Comparison of ENCODE assay signal across 1 mouse cellular context in the genomic region with DNA sequence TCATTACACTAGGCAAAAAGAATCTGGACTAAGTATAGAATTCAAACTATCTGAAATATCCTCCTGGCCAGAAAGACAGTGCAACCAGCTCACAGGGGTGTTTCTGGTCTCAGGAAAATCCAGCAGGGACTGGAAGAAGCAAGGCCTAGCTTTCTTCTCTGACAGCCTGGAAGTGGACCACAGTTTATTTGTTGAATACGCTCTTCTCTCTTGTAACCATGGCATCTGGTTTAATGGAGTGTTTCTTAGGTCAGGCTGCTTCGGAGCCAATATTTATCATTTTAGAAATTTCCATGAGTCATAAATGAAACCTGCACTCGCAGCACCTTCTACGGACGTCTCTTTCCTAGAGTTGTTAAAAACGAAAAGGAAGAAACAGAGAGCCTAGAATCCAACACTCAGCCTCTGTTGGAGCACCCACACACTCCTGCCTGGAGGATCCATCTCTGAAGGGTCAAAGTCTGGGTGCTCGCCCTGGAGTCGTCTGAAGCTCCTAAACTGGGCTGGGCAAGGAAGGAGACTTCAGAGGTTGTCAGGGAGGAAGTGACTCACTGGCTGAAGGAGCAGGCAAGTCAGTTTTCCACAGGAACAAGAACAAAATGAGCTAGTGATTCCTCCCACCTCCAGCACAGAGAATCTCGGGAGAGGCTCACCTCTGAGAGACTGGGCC.
TF ChIP-seq lines count a peak whose summit lies in the region.

No protein-coding gene starts in this region.

TF ChIP-seq in CH12.LX, 34 proteins besides CTCF, POLR2A, EP300 and RAD21 (continued from another document):
- TF ChIP-seq USF2 (conservative IDR thresholded peaks at IDR 0.05; ENCODE audit: low read depth, low read length) (no peak), GABPA (IDR thresholded peaks at IDR 0.05; ENCODE audit: insufficient replicate concordance, low read depth, low read length) (no peak), SIN3A (IDR thresholded peaks at IDR 0.05; ENCODE audit: low read length) (no peak), MXI1 (IDR thresholded peaks at IDR 0.05; ENCODE audit: low read depth, low read length) (no peak), MAZ (IDR thresholded peaks at IDR 0.05; ENCODE audit: low read depth, low read length) (no peak), USF1 (IDR thresholded peaks at IDR 0.05; ENCODE audit: low read depth, low read length) (no peak), IRF4 (IDR thresholded peaks at IDR 0.05; ENCODE audit: low read depth, low read length) (peak; percentile 31; the same call in 1 of the 2 replicates), JUND (conservative IDR thresholded peaks at IDR 0.05; ENCODE audit: low read depth, low read length) (peak; percentile 35; the same call in 1 of the 2 replicates), TBP (conservative IDR thresholded peaks at IDR 0.05; ENCODE audit: low read depth, low read length) (no peak), MYC (IDR thresholded peaks at IDR 0.05; ENCODE audit: low read depth, low read length) (no peak), UBTF (IDR thresholded peaks at IDR 0.05; ENCODE audit: low read depth, low read length) (no peak), E2F4 (IDR thresholded peaks at IDR 0.05; ENCODE audit: insufficient replicate concordance, low read depth, low read length) (no peak)
